Mouse (Mus musculus): ENCODE data around the gene Tpst1.

Tpst1 gene

GRCm38 (mm10) chr5:130052955-130053354 is 20.2 kb upstream of the Tpst1 start:
- DNase-seq: no peak

- DNase-seq: no peak
Observed at GRCm38 (mm10) chr5:130055688-130056087, 17.4 kb upstream of the Tpst1 start.

- DNase-seq: no peak
Observed at GRCm38 (mm10) chr5:130056303-130056702, 16.8 kb upstream of the Tpst1 start.

- no peak for DNase-seq
Observed at GRCm38 (mm10) chr5:130059413-130060328, 13.5 kb upstream of the Tpst1 start.

GRCm38 (mm10) chr5:130060329-130060665 is 12.8 kb upstream of the Tpst1 start:
- no peak for DNase-seq

GRCm38 (mm10) chr5:130062096-130062495 is 11.0 kb upstream of the Tpst1 start:
- no peak for DNase-seq

- DNase-seq: peak; percentile 68
Observed at GRCm38 (mm10) chr5:130063760-130064159, 9.4 kb upstream of the Tpst1 start.

GRCm38 (mm10) chr5:130065579-130065978 is 7.5 kb upstream of the Tpst1 start:
- DNase-seq: no peak

GRCm38 (mm10) chr5:130067841-130068264 is 5.3 kb upstream of the Tpst1 start:
- DNase-seq: no peak

- DNase-seq: no peak
Observed at GRCm38 (mm10) chr5:130074491-130074890, 1.4 kb downstream of the Tpst1 start.

GRCm38 (mm10) chr5:130076396-130076795 is 3.3 kb downstream of the Tpst1 start:
- no peak for DNase-seq

- no peak for DNase-seq
Observed at GRCm38 (mm10) chr5:130078096-130078833, 5.1 kb downstream of the Tpst1 start.

GRCm38 (mm10) chr5:130078834-130079156 is 5.7 kb downstream of the Tpst1 start:
- no peak for DNase-seq

GRCm38 (mm10) chr5:130079202-130080050 is 6.3 kb downstream of the Tpst1 start:
- DNase-seq: peak; percentile 98

GRCm38 (mm10) chr5:130080051-130080681 is 7.0 kb downstream of the Tpst1 start:
- no peak for DNase-seq

- no peak for DNase-seq
Observed at GRCm38 (mm10) chr5:130081181-130081881, 8.2 kb downstream of the Tpst1 start.

GRCm38 (mm10) chr5:130082431-130082830 is 9.3 kb downstream of the Tpst1 start:
- no peak for DNase-seq

GRCm38 (mm10) chr5:130084271-130084670 is 11.1 kb downstream of the Tpst1 start:
- no peak for DNase-seq

GRCm38 (mm10) chr5:130088008-130088407 is 14.9 kb downstream of the Tpst1 start:
- no peak for DNase-seq

- DNase-seq: no peak
Observed at GRCm38 (mm10) chr5:130088612-130089011, 15.5 kb downstream of the Tpst1 start.

- no peak for DNase-seq
Observed at GRCm38 (mm10) chr5:130089177-130089576, 16.1 kb downstream of the Tpst1 start.

Measured in cerebellum, adult 8-10 months (tissue).